Mouse (Mus musculus): Measurements from ENCODE around the gene Abhd12b.

DNA sequence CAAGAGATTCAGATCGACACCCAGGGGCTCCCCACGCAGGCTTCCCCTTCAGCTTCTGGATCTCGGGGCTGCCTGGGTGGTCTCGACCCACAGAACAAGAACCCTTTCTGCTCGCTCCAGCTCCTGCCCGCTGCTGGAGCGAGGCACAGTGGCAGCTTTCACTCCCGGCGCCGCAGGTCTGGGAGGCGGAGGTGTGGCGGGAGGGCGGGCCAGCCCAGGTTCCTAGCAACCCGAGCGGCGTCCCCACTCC, 42.9 kb upstream of the Abhd12b start:
- TF ChIP-seq ZNF384 (IDR thresholded peaks at IDR 0.05; ENCODE audit: low read depth, low read length): no peak
- TF ChIP-seq HCFC1 (IDR thresholded peaks at IDR 0.05; ENCODE audit: borderline replicate concordance, insufficient read depth, low read length): no peak
- TF ChIP-seq ZC3H11A (IDR thresholded peaks at IDR 0.05; ENCODE audit: borderline replicate concordance, low read depth, low read length): no peak

Data from ES-E14 (cell line).